Comparison of ENCODE assay signal across 9 mouse cellular contexts in the genomic region with DNA sequence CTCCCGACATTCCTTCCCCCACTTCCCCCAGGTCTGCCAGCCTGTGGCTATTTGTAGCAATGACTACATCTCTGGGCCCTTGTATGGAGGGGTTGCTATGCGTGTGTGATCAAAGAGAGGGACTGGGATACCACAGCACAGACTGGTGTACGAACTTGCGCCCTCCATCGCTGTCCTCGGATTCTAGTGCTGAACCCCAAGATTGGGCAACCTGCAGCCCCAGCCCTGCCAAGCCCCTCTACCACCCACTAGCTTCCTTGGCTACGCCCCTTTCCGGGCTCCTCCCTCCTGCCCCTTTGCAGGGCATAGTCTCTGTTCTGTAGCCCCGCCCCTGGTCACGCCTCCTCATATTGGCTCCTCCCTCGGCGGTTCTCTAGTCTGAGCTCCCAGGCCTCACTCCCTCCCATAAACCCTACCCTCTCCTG. TPM values are rescaled to one million over a fixed set of nuclear protein-coding genes. Genes with fewer than 3 reads are reported as not detected.
DNase-seq lines count a peak whose midpoint lies in the region; ATAC-seq and TF ChIP-seq lines count a peak whose summit lies in the region.
"Had no signal": no experiment of that assay in that cellular context is flagged by ENCODE, and none has a peak within 500 bp of the region (broad histone marks: within the 10 kb centered on the region; RNA-seq: fewer than 3 reads in every experiment).

Gene Slc8a2, plus strand, starts transcription at position 406 of the 425 bp plus-strand sequence.

- peak within 1 kb of the TSS; percentile 71 for H3K4me2 ChIP-seq in forebrain, embryonic 13.5 days
- peak within 1 kb of the TSS; percentile 76 for H3K4me2 ChIP-seq in heart, postnatal 0 days (ENCODE audit: low read depth, low read length)
- peak within 1 kb of the TSS; percentile 58 for H3K4me2 ChIP-seq in liver, embryonic 16.5 days (ENCODE audit: low read depth, low read length)
- peak within 1 kb of the TSS; percentile 74 for H3K4me2 ChIP-seq in neural tube, embryonic 13.5 days

- no peaks in the 10 kb centered on the region for H3K9me3 ChIP-seq in ES-Bruce4 (replicated peaks; ENCODE audit: control insufficient read depth, insufficient read depth, low read length, poor library complexity, severe bottlenecking)
- no peaks in the 10 kb centered on the region for H3K9me3 ChIP-seq in forebrain, embryonic 13.5 days (replicated peaks)
- H3K9me3 ChIP-seq in heart, postnatal 0 days (replicated peaks; ENCODE audit: control insufficient read depth, low read length): no peaks in the 10 kb centered on the region
- no peaks in the 10 kb centered on the region for H3K9me3 ChIP-seq in liver, embryonic 16.5 days (replicated peaks; ENCODE audit: control insufficient read depth, low read length)
- no peaks in the 10 kb centered on the region for H3K9me3 ChIP-seq in neural tube, embryonic 13.5 days

- peak within 1 kb of the TSS; percentile 81 for H3K9ac ChIP-seq in ES-Bruce4 (ENCODE audit: low read depth, poor library complexity, severe bottlenecking)
- H3K9ac ChIP-seq in forebrain, embryonic 13.5 days: peak within 1 kb of the TSS; percentile 65
- peak within 1 kb of the TSS; percentile 24 for H3K9ac ChIP-seq in heart, postnatal 0 days (replicated peaks; ENCODE audit: low read depth, low read length)
- H3K9ac ChIP-seq in liver, embryonic 16.5 days (ENCODE audit: low read depth, low read length): no peak within 1 kb of the TSS
- H3K9ac ChIP-seq in neural tube, embryonic 13.5 days: peak within 1 kb of the TSS; percentile 86

- H3K36me3 ChIP-seq in ES-Bruce4 (ENCODE audit: control insufficient read depth, insufficient read depth, low read length, poor library complexity, severe bottlenecking): no peaks in the 10 kb centered on the region
- peaks cover 13% of the 10 kb centered on the region for H3K36me3 ChIP-seq in forebrain, embryonic 13.5 days (ENCODE audit: poor library complexity, severe bottlenecking)
- peaks cover 12% of the 10 kb centered on the region; the same call in 1 of the 2 replicates for H3K36me3 ChIP-seq in heart, postnatal 0 days (replicated peaks; ENCODE audit: control insufficient read depth, insufficient read depth, low read length)
- H3K36me3 ChIP-seq in liver, embryonic 16.5 days (ENCODE audit: control insufficient read depth, insufficient read depth): no peaks in the 10 kb centered on the region
- peaks cover 20% of the 10 kb centered on the region for H3K36me3 ChIP-seq in neural tube, embryonic 13.5 days

- TF ChIP-seq CTCF in ES-Bruce4 (IDR thresholded peaks at IDR 0.05; ENCODE audit: low read depth, low read length): no peak
- TF ChIP-seq CTCF in heart, postnatal 0 days (IDR thresholded peaks at IDR 0.05; ENCODE audit: low read depth): no peak

- H3K27ac ChIP-seq in ES-Bruce4 (ENCODE audit: insufficient read depth, low read length): peak within 1 kb of the TSS; percentile 62
- H3K27ac ChIP-seq in forebrain, embryonic 13.5 days: peak within 1 kb of the TSS; percentile 71
- H3K27ac ChIP-seq in heart, postnatal 0 days (ENCODE audit: low read depth): peak within 1 kb of the TSS; percentile 80
- no peak within 1 kb of the TSS for H3K27ac ChIP-seq in liver, embryonic 16.5 days (ENCODE audit: low read length)
- peak within 1 kb of the TSS; percentile 85 for H3K27ac ChIP-seq in neural tube, embryonic 13.5 days (replicated peaks)

- H3K27me3 ChIP-seq in ES-Bruce4 (ENCODE audit: control insufficient read depth, insufficient read depth, low read length, poor library complexity, severe bottlenecking): no peaks in the 10 kb centered on the region
- no peaks in the 10 kb centered on the region for H3K27me3 ChIP-seq in forebrain, embryonic 13.5 days
- no peaks in the 10 kb centered on the region for H3K27me3 ChIP-seq in heart, postnatal 0 days (ENCODE audit: control insufficient read depth, insufficient read depth, low read length)
- H3K27me3 ChIP-seq in liver, embryonic 16.5 days (ENCODE audit: control insufficient read depth, insufficient read depth, low read depth, low read length): peaks cover 32% of the 10 kb centered on the region
- H3K27me3 ChIP-seq in neural tube, embryonic 13.5 days: no peaks in the 10 kb centered on the region

- no peak for TF ChIP-seq EP300 in ES-Bruce4 (IDR thresholded peaks at IDR 0.05; ENCODE audit: insufficient read depth, low read depth, low read length)
- TF ChIP-seq EP300 in heart, postnatal 0 days (IDR thresholded peaks at IDR 0.05; ENCODE audit: low read depth): no peak

- WGBS in forebrain, embryonic 13.5 days: 2% methylated on average over 12 of the region's 12 CpGs
- 2% methylated on average over 12 of the region's 12 CpGs for WGBS in heart, postnatal 0 days
- WGBS in liver, embryonic 16.5 days (ENCODE audit: insufficient replicate concordance): 4% methylated on average over 12 of the region's 12 CpGs
- 2% methylated on average over 12 of the region's 12 CpGs for WGBS in neural tube, embryonic 13.5 days

- H3K4me1 ChIP-seq in ES-Bruce4 (ENCODE audit: control insufficient read depth, insufficient read depth, low read length): no peaks in the 10 kb centered on the region
- H3K4me1 ChIP-seq in forebrain, embryonic 13.5 days: peaks cover 59% of the 10 kb centered on the region
- H3K4me1 ChIP-seq in heart, postnatal 0 days (ENCODE audit: control insufficient read depth, insufficient read depth): peaks cover 12% of the 10 kb centered on the region; the same call in 1 of the 2 replicates
- H3K4me1 ChIP-seq in liver, embryonic 16.5 days (ENCODE audit: control insufficient read depth, low read depth, low read length): no peaks in the 10 kb centered on the region; the same call in 1 of the 2 replicates
- H3K4me1 ChIP-seq in neural tube, embryonic 13.5 days (replicated peaks): peaks cover 57% of the 10 kb centered on the region

- peak within 1 kb of the TSS; percentile 72 for H3K4me3 ChIP-seq in ES-Bruce4 (ENCODE audit: low read depth, low read length)
- H3K4me3 ChIP-seq in forebrain, embryonic 13.5 days: peak within 1 kb of the TSS; percentile 49
- H3K4me3 ChIP-seq in heart, postnatal 0 days (ENCODE audit: low read depth, low read length): peak within 1 kb of the TSS; percentile 47
- H3K4me3 ChIP-seq in liver, embryonic 16.5 days (ENCODE audit: low read depth, low read length): peak within 1 kb of the TSS; percentile 36
- H3K4me3 ChIP-seq in neural tube, embryonic 13.5 days: peak within 1 kb of the TSS; percentile 58
- H3K4me3 ChIP-seq: erythroblast, embryonic 14.5 days had no signal

- DNase-seq in c-Kit-positive CD71-positive TER-119-positive erythroid progenitor cells, embryonic 14.5 days (ENCODE audit: low spot score): peak; percentile 43
- peak; percentile 90 for DNase-seq in heart, postnatal 0 days (ENCODE audit: low spot score)
- DNase-seq in kidney, postnatal 36 days: peak; percentile 70 to 83
- DNase-seq in thymus, postnatal 0 days (ENCODE audit: low spot score): peak; percentile 61

- ATAC-seq in forebrain, embryonic 13.5 days: peak; percentile 85
- peak; percentile 91 for ATAC-seq in heart, postnatal 0 days (ENCODE audit: insufficient read depth, low read depth)
- ATAC-seq in liver, embryonic 16.5 days (ENCODE audit: low read depth): peak; percentile 61
- peak; percentile 89 for ATAC-seq in neural tube, embryonic 13.5 days (ENCODE audit: low read depth)

- no peak for TF ChIP-seq POLR2A in ES-Bruce4 (IDR thresholded peaks at IDR 0.05; ENCODE audit: insufficient read depth, low read length)

RNA-seq across cellular contexts. Expression of gene Slc8a2, which starts in this region (rescaled TPM):
- 4.1 and 4.5 TPM in 2 replicates for polyA plus RNA-seq in ES-Bruce4 (2011; ENCODE audit: insufficient read depth, insufficient read length, low read depth, missing spikeins)
- polyA plus RNA-seq in forebrain, embryonic 13.5 days (2015; fragmentation: Nextera tagmentation; extraction: Ambion mirVana): 0.67 and 0.68 TPM in 2 replicates
- 0.57 and 1.2 TPM in 2 replicates for total RNA-seq in heart, postnatal 0 days (2014; rRNA removed; ENCODE audit: low replicate concordance)
- polyA plus RNA-seq in heart, postnatal 0 days (2015; fragmentation: Nextera tagmentation; extraction: Ambion mirVana): 0.03 and 0.05 TPM in 2 replicates
- 0.02 TPM in 1 of 2 replicates, not detected in the other for polyA plus RNA-seq in liver, embryonic 16.5 days (2015; fragmentation: Nextera tagmentation; extraction: Ambion mirVana)
- polyA plus RNA-seq in neural tube, embryonic 13.5 days (2015; fragmentation: Nextera tagmentation; extraction: Ambion mirVana): 1.1 and 1.4 TPM in 2 replicates
- polyA plus RNA-seq in thymus, postnatal 0 days (2015; fragmentation: Nextera tagmentation; extraction: Ambion mirVana): 0.03 and 0.04 TPM in 2 replicates
- polyA plus RNA-seq: erythroblast, embryonic 14.5 days had no signal

Comparison
In these comparisons a context has a peak if more than half of its experiments do, and no peak if none do; other contexts are left out.
1. Peak in ATAC-seq, H3K4me3 ChIP-seq, H3K27ac ChIP-seq, H3K9ac ChIP-seq and H3K4me2 ChIP-seq in forebrain, embryonic 13.5 days; RNA of the gene not detected or under 1 TPM.
2. Peak in ATAC-seq, H3K4me3 ChIP-seq and H3K4me2 ChIP-seq in liver, embryonic 16.5 days; RNA of the gene not detected or under 1 TPM.
3. Peak in DNase-seq in thymus, postnatal 0 days; RNA of the gene not detected or under 1 TPM.